Mouse (Mus musculus) MEL (cell line): ENCODE results near the gene Entpd7. TPM values are rescaled to one million over a fixed set of nuclear protein-coding genes. Genes with fewer than 3 reads are reported as not detected.

Experiments used
- DNase-seq: peaks from one replicate; pipeline ENCODE4 v3.0.0; 2011; ENCODE audit warnings: low read depth, low spot score
- H3K27ac ChIP-seq: 2 replicates; pipeline ENCODE4 v1.5.1; 2012; ENCODE audit warnings: low read depth, mild to moderate bottlenecking, control low read depth, low read length, moderate library complexity; ENCODE audit not compliant: control insufficient read depth
- H3K27me3 ChIP-seq, 2 experiments: fragments of 150-350 bp in 1 of 2; sonication (generic) in 1 of 2; 2 replicates each; pipeline ENCODE4 v1.6.1; 2012; ENCODE audit warnings: low read length in 2 of 2, mild to moderate bottlenecking in 2 of 2, improper control_type of control experiment in 1 of 2, moderate library complexity in 1 of 2; ENCODE audit not compliant: insufficient read depth in 2 of 2, control insufficient read depth in 1 of 2
- H3K36me3 ChIP-seq, 2 experiments: 2 replicates each; pipeline ENCODE4 v1.6.1; 2012 to 2014; ENCODE audit warnings: low read length in 2 of 2, improper control_type of control experiment in 1 of 2, inconsistent platforms in 1 of 2, mild to moderate bottlenecking in 1 of 2; ENCODE audit not compliant: insufficient read depth in 2 of 2, control insufficient read depth in 1 of 2
- H3K4me1 ChIP-seq, 2 experiments: fragments of 150-350 bp in 1 of 2; sonication (generic) in 1 of 2; 2 replicates each; pipeline ENCODE4 v1.6.1; 2012; ENCODE audit warnings: low read length in 2 of 2, improper control_type of control experiment in 1 of 2, mild to moderate bottlenecking in 1 of 2; ENCODE audit not compliant: insufficient read depth in 2 of 2, control insufficient read depth in 1 of 2
- H3K4me3 ChIP-seq, 2 experiments: fragments of 150-350 bp in 1 of 2; sonication (generic) in 1 of 2; 2 replicates each; pipeline ENCODE4 v1.5.1; 2012; ENCODE audit warnings: low read depth in 2 of 2, low read length in 2 of 2, mild to moderate bottlenecking in 2 of 2, moderate library complexity in 2 of 2, control low read depth in 1 of 2, improper control_type of control experiment in 1 of 2; ENCODE audit not compliant: control insufficient read depth in 1 of 2, insufficient read depth in 1 of 2
- H3K79me2 ChIP-seq: 2 replicates; pipeline ENCODE4 v1.6.1; 2012; ENCODE audit warnings: mild to moderate bottlenecking, low read length, moderate library complexity; ENCODE audit not compliant: control insufficient read depth, poor library complexity, insufficient read depth
- H3K9ac ChIP-seq: 2 replicates; pipeline ENCODE4 v1.6.1; 2012; ENCODE audit warnings: low read depth, mild to moderate bottlenecking, control low read depth, low read length, moderate library complexity; ENCODE audit not compliant: control insufficient read depth, poor library complexity, severe bottlenecking
- H3K9me3 ChIP-seq: fragments of 150-350 bp; sonication (generic); replicated peaks from 2 replicates; pipeline ENCODE4 v1.6.1; 2012; ENCODE audit warnings: mild to moderate bottlenecking, low read length, improper control_type of control experiment, moderate library complexity; ENCODE audit not compliant: insufficient read depth
- BHLHE40 ChIP-seq: IDR thresholded peaks from 2 replicates; pipeline ENCODE4 v1.6.1; 2012; ENCODE audit warnings: low read depth, mild to moderate bottlenecking, inconsistent platforms, low read length, improper control_type of control experiment, borderline replicate concordance
- CHD2 ChIP-seq: IDR thresholded peaks from 2 replicates; pipeline ENCODE4 v1.6.1; 2011; ENCODE audit warnings: low read length, improper control_type of control experiment
- E2F4 ChIP-seq: IDR thresholded peaks from 2 replicates; pipeline ENCODE4 v1.6.1; 2011; ENCODE audit warnings: low read depth, low read length, improper control_type of control experiment, borderline replicate concordance
- ELF1 ChIP-seq: IDR thresholded peaks from 2 replicates; pipeline ENCODE4 v1.6.1; 2014; ENCODE audit warnings: low read depth, mild to moderate bottlenecking, inconsistent platforms, low read length, improper control_type of control experiment, moderate library complexity
- EP300 ChIP-seq, 2 experiments: IDR thresholded peaks; 2 replicates each; pipeline ENCODE4 v1.6.1; 2011; ENCODE audit warnings: improper control_type of control experiment in 2 of 2, low read length in 2 of 2, low read depth in 1 of 2, mild to moderate bottlenecking in 1 of 2
- GATA1 ChIP-seq: IDR thresholded peaks from 2 replicates; pipeline ENCODE4 v1.6.1; 2011; ENCODE audit warnings: low read depth, low read length, improper control_type of control experiment
- HCFC1 ChIP-seq: IDR thresholded peaks from 2 replicates; pipeline ENCODE4 v1.6.1; 2012; ENCODE audit warnings: low read depth, mild to moderate bottlenecking, inconsistent platforms, low read length, improper control_type of control experiment, moderate library complexity
- JUND ChIP-seq: IDR thresholded peaks from 2 replicates; pipeline ENCODE4 v1.6.1; 2011; ENCODE audit warnings: low read depth, mild to moderate bottlenecking, improper control_type of control experiment, low read length
- KAT2A ChIP-seq: conservative IDR thresholded peaks from 2 replicates; pipeline ENCODE4 v1.6.1; 2012; ENCODE audit warnings: low read depth, low read length, improper control_type of control experiment, inconsistent platforms
- MAFK ChIP-seq: IDR thresholded peaks from 2 replicates; pipeline ENCODE4 v1.6.1; 2011; ENCODE audit warnings: low read depth, mild to moderate bottlenecking, low read length, improper control_type of control experiment, borderline replicate concordance
- MAZ ChIP-seq: IDR thresholded peaks from 2 replicates; pipeline ENCODE4 v1.6.1; 2012; ENCODE audit warnings: low read depth, mild to moderate bottlenecking, inconsistent platforms, low read length, improper control_type of control experiment
- MEF2A ChIP-seq: IDR thresholded peaks from 2 replicates; pipeline ENCODE4 v1.6.1; 2014; ENCODE audit warnings: low read depth, mild to moderate bottlenecking, inconsistent platforms, low read length, improper control_type of control experiment; ENCODE audit not compliant: poor library complexity, insufficient replicate concordance, severe bottlenecking; ENCODE audit errors: extremely low read depth
- MXI1 ChIP-seq: IDR thresholded peaks from 2 replicates; pipeline ENCODE4 v1.6.1; 2011; ENCODE audit warnings: mild to moderate bottlenecking, low read depth, low read length, improper control_type of control experiment
- MYB ChIP-seq: IDR thresholded peaks from 2 replicates; pipeline ENCODE4 v1.6.1; 2011; ENCODE audit warnings: mild to moderate bottlenecking, low read depth, low read length, improper control_type of control experiment
- NELFE ChIP-seq: IDR thresholded peaks from 2 replicates; pipeline ENCODE4 v1.6.1; 2011; ENCODE audit warnings: low read depth, low read length, improper control_type of control experiment
- NRF1 ChIP-seq: IDR thresholded peaks from 2 replicates; pipeline ENCODE4 v1.6.1; 2014; ENCODE audit warnings: low read depth, mild to moderate bottlenecking, inconsistent platforms, low read length, improper control_type of control experiment, moderate library complexity; ENCODE audit not compliant: poor library complexity, insufficient read depth, severe bottlenecking
- POLR2AphosphoS5 ChIP-seq: IDR thresholded peaks from 2 replicates; pipeline ENCODE4 v1.6.1; 2012; ENCODE audit warnings: low read depth, borderline replicate concordance, mild to moderate bottlenecking, inconsistent platforms, low read length, moderate library complexity, mixed read lengths
- RAD21 ChIP-seq: IDR thresholded peaks from 2 replicates; pipeline ENCODE4 v1.6.1; 2011; ENCODE audit warnings: mild to moderate bottlenecking, low read depth, low read length, improper control_type of control experiment
- RCOR1 ChIP-seq: IDR thresholded peaks from 2 replicates; pipeline ENCODE4 v1.6.1; 2012; ENCODE audit warnings: low read depth, mild to moderate bottlenecking, inconsistent platforms, low read length, improper control_type of control experiment
- SMC3 ChIP-seq: IDR thresholded peaks from 2 replicates; pipeline ENCODE4 v1.6.1; 2011; ENCODE audit warnings: low read depth, low read length, improper control_type of control experiment
- TAL1 ChIP-seq: IDR thresholded peaks from 2 replicates; pipeline ENCODE4 v1.6.1; 2012; ENCODE audit warnings: mild to moderate bottlenecking, inconsistent platforms, low read length, moderate library complexity, mixed read lengths
- TBP ChIP-seq: IDR thresholded peaks from 2 replicates; pipeline ENCODE4 v1.8.0; 2011; ENCODE audit warnings: low read depth, low read length, improper control_type of control experiment
- UBTF ChIP-seq: IDR thresholded peaks from 2 replicates; pipeline ENCODE4 v1.6.1; 2012; ENCODE audit warnings: low read depth, mild to moderate bottlenecking, inconsistent platforms, low read length, improper control_type of control experiment, moderate library complexity, borderline replicate concordance; ENCODE audit not compliant: insufficient read depth
- USF1 ChIP-seq: IDR thresholded peaks from 2 replicates; pipeline ENCODE4 v1.6.1; 2014; ENCODE audit warnings: low read depth, mild to moderate bottlenecking, inconsistent platforms, low read length, improper control_type of control experiment, moderate library complexity
- USF2 ChIP-seq, 2 experiments: IDR thresholded peaks; 2 replicates each; pipeline ENCODE4 v1.6.1; 2011 to 2012; ENCODE audit warnings: improper control_type of control experiment in 2 of 2, low read length in 2 of 2, borderline replicate concordance in 1 of 2, inconsistent platforms in 1 of 2, low read depth in 1 of 2, mild to moderate bottlenecking in 1 of 2; ENCODE audit not compliant: insufficient read depth in 1 of 2
- ZC3H11A ChIP-seq: IDR thresholded peaks from 2 replicates; pipeline ENCODE4 v1.6.1; 2012; ENCODE audit warnings: low read depth, mild to moderate bottlenecking, inconsistent platforms, low read length, improper control_type of control experiment
- ZMIZ1 ChIP-seq: IDR thresholded peaks from 2 replicates; pipeline ENCODE4 v1.6.1; 2012; ENCODE audit warnings: low read depth, mild to moderate bottlenecking, inconsistent platforms, low read length, improper control_type of control experiment, moderate library complexity
- polyA plus RNA-seq, 2 experiments: library from polyadenylated mRNA; stranded (reverse) in 1 of 2; unstranded in 1 of 2; fragments of >175 nt in 1 of 2; fragments of >200 nt in 1 of 2; gene quantifications; 2 replicates each; pipeline versions ENCODE4 v1.2.1 to v1.2.4; 2012; ENCODE audit warnings: low replicate concordance in 2 of 2, low read depth in 1 of 2; ENCODE audit not compliant: insufficient read length in 2 of 2, insufficient read depth in 1 of 2, missing spikeins in 1 of 2
- total RNA-seq: library from RNA; depleted of rRNA; stranded (reverse); fragments of 300-350 nt; gene quantifications from 2 replicates; pipeline ENCODE4 v1.2.3, GENCODE M21; 2012

The Entpd7 gene
- total and polyA plus RNA-seq, 3 experiments: 4.2 to 7.7 TPM; not detected in 1

GRCm38 (mm10) chr19:43674730-43675524 lies 14.5 kb upstream of the Entpd7 start, which contains the start of gene Slc25a28 (continued):
- TF ChIP-seq MEF2A (no peak), USF2 (IDR thresholded peaks at IDR 0.05; ENCODE audit: borderline replicate concordance in 1 of 2, insufficient read depth in 1 of 2, low read depth in 1 of 2, low read length in 2 of 2) (no peak), GATA1 (peak; percentile 35; the same call in 1 of the 2 replicates), MYB (peak; percentile 86), MXI1 (peak; percentile 85; the same call in 1 of the 2 replicates), CHD2 (peak; percentile 77), RAD21 (peak; percentile 3; the same call in 1 of the 2 replicates), TBP (peak; percentile 87), MAFK (no peak), HCFC1 (peak; percentile 83), NELFE (peak; percentile 99), TAL1 (no peak), BHLHE40 (no peak; the same call in 1 of the 2 replicates), MAZ (peak; percentile 92), POLR2AphosphoS5 (no peak), RCOR1 (peak; percentile 41; the same call in 1 of the 2 replicates)

GRCm38 (mm10) chr19:43675525-43676400 lies 13.7 kb upstream of the Entpd7 start:
- peaks cover 14 to 39% of the 10 kb centered on the region in 2 experiments for H3K4me1 ChIP-seq
- peaks cover 47% of the 10 kb centered on the region for H3K79me2 ChIP-seq
- H3K36me3 ChIP-seq: peaks cover 0 to 46% of the 10 kb centered on the region in 2 experiments; a peak in 2 of 4 replicates
- peak overlapping the region; percentile 81 for H3K9ac ChIP-seq
- H3K27ac ChIP-seq: peak overlapping the region; percentile 92
- no peaks in the 10 kb centered on the region for H3K27me3 ChIP-seq
- DNase-seq: peak; percentile 85
- no peaks in the 10 kb centered on the region for H3K9me3 ChIP-seq
- peak overlapping the region; percentile 66 to 77 for H3K4me3 ChIP-seq
- no peak; the same call in 1 of the 2 replicates for TF ChIP-seq KAT2A
- TF ChIP-seq CHD2: no peak
- TF ChIP-seq MAZ: no peak; the same call in 1 of the 2 replicates
- TF ChIP-seq MAFK: no peak
- TF ChIP-seq TAL1: no peak
- TF ChIP-seq USF2 (IDR thresholded peaks at IDR 0.05; ENCODE audit: borderline replicate concordance in 1 of 2, insufficient read depth in 1 of 2, low read depth in 1 of 2, low read length in 2 of 2): no peak
- peak; percentile 83 for TF ChIP-seq MXI1
- peak; percentile 44; the same call in 1 of the 2 replicates for TF ChIP-seq JUND
- TF ChIP-seq ZC3H11A: no peak
- TF ChIP-seq NELFE: no peak
- TF ChIP-seq UBTF: no peak
- TF ChIP-seq E2F4: no peak
- TF ChIP-seq RCOR1: no peak
- TF ChIP-seq NRF1: no peak
- 0 out of 2 replicates have a peak, but pooled peaks have one; percentile 0 for TF ChIP-seq USF1
- no peak for TF ChIP-seq ZMIZ1
- no peak for TF ChIP-seq HCFC1
- TF ChIP-seq SMC3: no peak
- TF ChIP-seq EP300 (IDR thresholded peaks at IDR 0.05; ENCODE audit: low read depth in 1 of 2, low read length in 2 of 2): 0 out of 4 replicates have a peak, but pooled peaks of 1 of the 2 experiments have one; percentile 16
- no peak for TF ChIP-seq BHLHE40
- no peak for TF ChIP-seq ELF1
